Mouse (Mus musculus): ENCODE measurements around the gene Akr1c6.

DNA sequence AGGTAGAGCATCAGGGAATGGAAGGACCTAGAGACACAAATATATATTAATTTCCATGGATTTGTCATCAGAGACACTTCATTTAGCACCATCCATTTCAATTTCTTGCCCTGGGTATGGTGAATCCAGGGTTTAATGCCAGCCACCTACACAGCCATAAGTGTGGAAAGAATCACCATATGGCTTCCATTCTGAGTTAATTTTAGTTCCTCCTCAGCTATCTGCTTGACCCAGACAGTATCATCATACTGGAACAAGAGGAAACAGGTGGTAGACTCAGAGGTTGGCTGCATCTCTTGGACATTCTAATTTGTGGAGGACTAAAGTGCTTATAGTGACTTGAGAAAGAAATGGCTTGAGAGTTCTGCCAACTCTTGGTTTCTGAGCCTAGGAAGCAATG is 48.6 kb upstream of the Akr1c6 start:
- TF ChIP-seq CTCF (IDR thresholded peaks at IDR 0.05; ENCODE audit: extremely low read depth, insufficient read length, insufficient replicate concordance, low read depth, low read length) (no peak), POLR2A (IDR thresholded peaks at IDR 0.05; ENCODE audit: low read depth, low read length) (no peak)

All from small intestine, adult 2 months (tissue).